Mouse (Mus musculus) neural tube, embryonic 12.5 days (tissue): ENCODE measurements at regions not wholly inside any gene's neighbourhood (a gene's known extent, or its start where the extent isn't known, plus 50 kb on each side); places are given as distances from the start of the nearest gene placed in this dataset.
"Not testable (repeated sequence)": the region's sequence is repeated elsewhere in the genome, so short reads cannot be mapped to it uniquely, and the experiment has no call there.

Experiments
- ATAC-seq: fragments of 200-750 bp; cut with Nextera tagmentation; 2 replicates; pipeline ENCODE4 v1.8.0; 2017; ENCODE audit warnings: low read depth, mild to moderate bottlenecking, moderate TSS enrichment, moderate library complexity; ENCODE audit not compliant: low FRiP score
- H3K27ac ChIP-seq: fragments of 300-500 bp; sonication (generic); 2 replicates; pipeline ENCODE4 v1.5.1; 2016
- H3K27me3 ChIP-seq: fragments of 300-500 bp; sonication (generic); replicated peaks from 2 replicates; pipeline ENCODE4 v1.6.1; 2016; ENCODE audit warnings: mild to moderate bottlenecking
- H3K36me3 ChIP-seq: fragments of 300-500 bp; sonication (generic); 2 replicates; pipeline ENCODE4 v1.6.1; 2016; ENCODE audit warnings: mild to moderate bottlenecking
- H3K4me1 ChIP-seq: fragments of 300-500 bp; sonication (generic); 2 replicates; pipeline ENCODE4 v1.6.1; 2016
- H3K4me2 ChIP-seq: fragments of 300-500 bp; sonication (generic); replicated peaks from 2 replicates; pipeline ENCODE4 v1.6.1; 2016; ENCODE audit warnings: mild to moderate bottlenecking
- H3K4me3 ChIP-seq: fragments of 300-500 bp; sonication (generic); 2 replicates; pipeline ENCODE4 v1.5.1; 2016
- H3K9ac ChIP-seq: fragments of 300-500 bp; sonication (generic); 2 replicates; pipeline ENCODE4 v1.6.1; 2016; ENCODE audit warnings: mild to moderate bottlenecking
- H3K9me3 ChIP-seq: fragments of 300-500 bp; sonication (generic); 2 replicates; pipeline ENCODE4 v1.6.1; 2016; ENCODE audit warnings: mild to moderate bottlenecking
- WGBS: fragments of 180-500 bp; shearing (Covaris S2); methylation state at CpG from one replicate; pipeline ENCODE4 v1.1.7; 2016; 5-methylcytosine and 5-hydroxymethylcytosine counted together

DNA sequence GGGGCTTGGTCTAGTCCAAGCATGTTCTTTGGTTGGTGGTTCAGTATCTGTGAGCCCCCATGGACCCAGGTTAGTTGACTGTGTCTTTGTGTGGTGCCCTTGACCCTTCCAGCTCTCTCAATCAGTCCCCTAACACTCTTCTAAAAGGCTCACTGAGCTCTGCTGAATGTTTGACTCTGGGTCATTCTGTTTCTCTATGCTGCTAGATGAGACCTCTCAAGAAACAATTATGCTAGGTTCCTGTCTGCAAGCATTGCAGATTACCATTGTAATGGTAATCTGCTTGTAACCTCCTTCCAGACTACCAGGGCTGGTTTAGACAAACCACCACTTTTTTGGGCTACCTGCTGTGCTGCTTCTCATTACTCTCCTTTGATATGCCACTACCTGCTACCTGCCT lies 2863.9 kb downstream of the Gm37988 start:
- Histone ChIP-seq H3K36me3 (no peaks in the 10 kb centered on the region), H3K27me3 (no peaks in the 10 kb centered on the region), H3K9ac (no peak overlapping the region), H3K27ac (no peak overlapping the region), H3K4me3 (no peak overlapping the region), H3K4me2 (no peak overlapping the region), H3K4me1 (no peaks in the 10 kb centered on the region), H3K9me3 (no peaks in the 10 kb centered on the region)
- no peak for ATAC-seq

- not testable (repeated sequence) for ATAC-seq
These were observed 2901.5 kb downstream of the Gm37988 start for GRCm38 (mm10) chr1:7709206-7709605.

DNA sequence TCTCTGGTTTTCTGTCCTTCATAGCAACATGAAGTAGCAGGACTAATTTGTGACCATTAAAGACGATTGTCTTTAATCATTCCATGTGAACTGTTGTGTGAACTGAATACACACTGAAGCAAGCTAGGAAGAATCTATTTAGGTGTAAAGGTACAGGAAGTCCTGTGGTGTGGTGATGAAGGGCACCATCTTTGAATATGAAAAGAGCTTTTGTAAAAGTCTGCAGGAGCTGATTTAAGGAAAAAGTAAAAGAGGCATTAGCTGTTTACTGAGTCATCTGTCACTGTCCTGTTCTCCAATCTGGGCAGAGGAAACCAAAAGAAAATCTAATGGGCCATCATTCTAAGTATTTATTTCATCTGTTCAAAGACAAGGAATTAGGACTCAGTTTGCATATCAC lies 2925.0 kb downstream of the Gm37988 start:
- Histone ChIP-seq H3K4me2 (no peak overlapping the region), H3K9ac (no peak overlapping the region), H3K4me1 (no peaks in the 10 kb centered on the region), H3K4me3 (no peak overlapping the region), H3K27ac (no peak overlapping the region), H3K36me3 (no peaks in the 10 kb centered on the region), H3K9me3 (no peaks in the 10 kb centered on the region), H3K27me3 (no peaks in the 10 kb centered on the region)
- no peak for ATAC-seq
- WGBS, result 37% methylated on average over 1 of the region's 1 CpGs

More at GRCm38 (mm10) chr1:7709206-7709605, 2901.5 kb downstream of the Gm37988 start:
- H3K27ac ChIP-seq, H3K9me3 ChIP-seq, H3K9ac ChIP-seq, H3K27me3 ChIP-seq, H3K4me1 ChIP-seq, H3K4me2 ChIP-seq, H3K36me3 ChIP-seq, H3K4me3 ChIP-seq: not testable (repeated sequence)
- 84% methylated on average over 6 of the region's 6 CpGs for WGBS

- no peak for ATAC-seq
- Histone ChIP-seq H3K9me3 (no peaks in the 10 kb centered on the region), H3K4me2 (no peak overlapping the region)
These were observed 2929.6 kb downstream of the Gm37988 start for GRCm38 (mm10) chr1:7737331-7737730.

GRCm38 (mm10) chr1:7745887-7746286 lies 2938.2 kb downstream of the Gm37988 start:
- Histone ChIP-seq H3K36me3 (no peaks in the 10 kb centered on the region), H3K9ac (no peak overlapping the region), H3K4me1 (no peaks in the 10 kb centered on the region), H3K4me3 (no peak overlapping the region), H3K9me3 (no peaks in the 10 kb centered on the region), H3K27ac (no peak overlapping the region), H3K27me3 (no peaks in the 10 kb centered on the region), H3K4me2 (no peak overlapping the region)
- ATAC-seq, result no peak
- WGBS, result 85% methylated on average over 5 of the region's 5 CpGs

More at GRCm38 (mm10) chr1:7737331-7737730, 2929.6 kb downstream of the Gm37988 start:
- no peaks in the 10 kb centered on the region for H3K4me1 ChIP-seq
- H3K4me3 ChIP-seq, result no peak overlapping the region
- H3K27ac ChIP-seq, result no peak overlapping the region
- no peak overlapping the region for H3K9ac ChIP-seq
- no peaks in the 10 kb centered on the region for H3K27me3 ChIP-seq
- 92% methylated on average over 4 of the region's 4 CpGs for whole genome bisulfite sequencing
- no peaks in the 10 kb centered on the region for H3K36me3 ChIP-seq

DNA sequence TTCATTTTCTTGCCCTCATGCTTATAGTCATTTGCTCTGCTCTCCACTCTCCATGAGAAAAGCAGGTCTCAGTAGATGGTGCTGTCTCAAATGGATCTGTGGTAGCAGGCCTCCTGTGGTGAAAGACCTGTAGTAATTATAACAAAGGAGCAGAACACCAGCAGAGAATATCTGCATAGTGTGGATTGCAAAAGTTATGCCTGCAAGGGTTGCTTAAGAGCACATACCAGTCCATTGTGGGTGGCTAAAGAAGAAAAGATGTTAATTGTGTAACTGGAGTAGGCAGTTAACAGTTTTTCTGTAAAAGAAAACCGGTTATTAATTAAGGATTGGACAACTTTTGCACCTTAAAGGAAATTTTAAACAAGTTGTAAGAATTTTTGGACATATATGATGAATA lies 2969.0 kb downstream of the Gm37988 start:
- WGBS, result 10% methylated on average over 1 of the region's 1 CpGs
- H3K27ac ChIP-seq, result no peak overlapping the region
- no peak for ATAC-seq

DNA sequence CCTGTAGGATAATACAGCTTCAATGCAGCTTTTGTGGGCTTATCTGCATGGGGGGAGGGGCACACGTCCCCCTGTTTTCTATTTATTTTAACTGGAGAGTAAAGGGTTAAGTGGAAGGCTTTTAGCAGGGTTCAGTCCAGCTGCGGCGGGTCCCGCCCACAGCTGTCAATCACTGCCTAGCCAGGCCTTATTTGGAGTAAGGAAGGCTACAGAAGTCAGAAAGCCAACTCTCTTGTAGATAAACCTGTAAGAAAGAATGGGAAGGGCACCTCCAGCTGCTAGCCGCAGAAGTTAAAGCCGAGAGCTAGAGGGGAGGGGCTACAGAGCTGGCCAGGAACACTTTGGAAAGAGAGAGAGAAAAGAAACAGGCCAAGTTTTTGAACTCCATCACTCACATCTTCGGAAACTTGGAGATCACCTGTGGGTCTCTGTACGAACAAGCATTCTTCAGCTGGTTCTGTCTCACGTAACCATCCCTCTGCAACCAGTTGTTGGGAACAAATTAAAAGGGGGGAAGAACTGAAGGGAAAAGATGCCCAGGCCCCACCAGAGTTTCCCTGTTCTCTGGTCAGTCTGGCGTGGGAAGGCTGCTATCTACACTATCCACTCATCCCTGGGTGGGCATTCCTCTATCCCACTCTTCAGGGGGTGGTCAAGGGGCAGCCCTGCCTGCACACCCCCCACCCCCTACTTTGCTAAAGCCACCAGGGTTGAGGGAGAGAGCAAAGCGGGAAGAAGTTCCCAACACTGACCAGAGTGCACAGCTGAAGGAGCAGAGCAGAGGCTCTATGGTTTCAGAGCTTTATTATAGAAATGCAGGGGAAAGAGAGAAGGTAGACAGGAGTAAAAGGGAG lies 2969.7 kb downstream of the Gm37988 start:
- Histone ChIP-seq H3K27ac (no peak overlapping the region), H3K4me2 (peak overlapping the region; percentile 24; the same call in 1 of the 2 replicates), H3K36me3 (no peaks in the 10 kb centered on the region), H3K4me3 (no peak overlapping the region), H3K9ac (no peak overlapping the region), H3K27me3 (no peaks in the 10 kb centered on the region), H3K4me1 (no peaks in the 10 kb centered on the region; the same call in 1 of the 2 replicates), H3K9me3 (no peaks in the 10 kb centered on the region)
- WGBS, result 7% methylated on average over 11 of the region's 11 CpGs
- ATAC-seq, result peak; percentile 66

More for the DNA sequence above, 2969.0 kb downstream of the Gm37988 start:
- Histone ChIP-seq H3K4me1 (no peaks in the 10 kb centered on the region; the same call in 1 of the 2 replicates), H3K27me3 (no peaks in the 10 kb centered on the region), H3K9me3 (no peaks in the 10 kb centered on the region), H3K36me3 (no peaks in the 10 kb centered on the region), H3K4me2 (no peak overlapping the region), H3K9ac (no peak overlapping the region), H3K4me3 (no peak overlapping the region)

- H3K36me3 ChIP-seq, H3K9me3 ChIP-seq, H3K4me3 ChIP-seq, ATAC-seq, H3K27ac ChIP-seq, H3K4me2 ChIP-seq, H3K9ac ChIP-seq, H3K27me3 ChIP-seq, H3K4me1 ChIP-seq: not testable (repeated sequence)
- WGBS, result 9% methylated on average over 5 of the region's 5 CpGs
These were observed 2970.4 kb downstream of the Gm37988 start for GRCm38 (mm10) chr1:7778045-7778565.

GRCm38 (mm10) chr1:7778657-7779056 lies 2971.0 kb downstream of the Gm37988 start:
- Histone ChIP-seq H3K27ac (no peak overlapping the region), H3K4me1 (no peaks in the 10 kb centered on the region; the same call in 1 of the 2 replicates), H3K36me3 (no peaks in the 10 kb centered on the region), H3K9me3 (no peaks in the 10 kb centered on the region), H3K4me3 (no peak overlapping the region), H3K27me3 (no peaks in the 10 kb centered on the region), H3K9ac (no peak overlapping the region), H3K4me2 (no peak overlapping the region)
- ATAC-seq, result 0 out of 2 replicates have a peak, but pooled peaks have one; percentile 41
- 59% methylated on average over 2 of the region's 2 CpGs for WGBS

- Histone ChIP-seq H3K36me3 (no peaks in the 10 kb centered on the region), H3K4me3 (no peak overlapping the region), H3K4me2 (no peak overlapping the region), H3K9me3 (no peaks in the 10 kb centered on the region), H3K9ac (no peak overlapping the region), H3K4me1 (no peaks in the 10 kb centered on the region), H3K27ac (no peak overlapping the region), H3K27me3 (no peaks in the 10 kb centered on the region)
- ATAC-seq, result no peak
- 93% methylated on average over 2 of the region's 2 CpGs for WGBS
These were observed 3016.3 kb downstream of the Gm37988 start for GRCm38 (mm10) chr1:7823969-7824368.
